Mouse (Mus musculus): ENCODE measurements around the gene Vmn1r127.
"Not testable (repeated sequence)": the region's sequence is repeated elsewhere in the genome, so short reads cannot be mapped to it uniquely, and the experiment has no call there.

Gene Vmn1r127

DNA sequence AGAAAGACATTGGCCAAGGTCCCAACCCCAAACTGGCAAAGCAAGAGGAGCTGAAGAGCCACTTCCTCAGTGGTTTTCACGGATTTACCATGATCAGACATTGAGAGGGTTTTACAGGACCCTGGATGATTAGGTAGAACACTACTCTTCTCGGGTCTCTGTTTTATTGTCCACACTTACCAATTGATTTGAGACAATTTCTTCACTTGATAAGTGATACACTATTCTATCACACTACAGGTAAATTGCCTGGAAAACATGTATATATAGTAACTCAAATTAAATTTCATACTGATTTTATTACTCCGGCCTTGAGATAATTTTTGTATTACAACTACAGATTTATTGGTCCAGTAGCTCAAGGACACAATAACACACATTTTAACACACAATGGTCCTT lies at the start of gene Vmn1r127:
TSS of gene Vmn1r127 (minus strand) at position 101 of the 400 bp plus-strand sequence.
- not testable (repeated sequence) for DNase-seq

DNA sequence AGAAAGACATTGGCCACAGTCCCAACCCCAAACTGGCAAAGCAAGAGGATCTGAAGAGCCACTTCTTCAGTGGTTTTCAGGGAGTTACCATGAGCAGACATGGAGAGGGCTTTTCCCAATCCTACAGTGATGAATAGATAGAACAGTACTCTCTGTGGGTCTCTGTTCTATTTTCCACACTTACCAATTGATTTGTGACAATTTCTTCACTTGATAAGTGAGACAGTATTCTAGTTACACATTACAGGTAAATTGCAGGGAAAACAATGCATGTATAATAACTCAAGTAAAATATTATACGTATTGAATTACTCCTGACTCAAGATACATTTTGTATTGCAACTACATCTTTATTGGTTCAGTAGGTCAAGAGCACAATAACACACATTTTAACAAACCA lies 41.5 kb upstream of the Vmn1r127 start, which contains the start of gene Vmn1r129:
TSS of gene Vmn1r129 (minus strand) at position 101 of the 400 bp plus-strand sequence.
- DNase-seq = not testable (repeated sequence)

DNA sequence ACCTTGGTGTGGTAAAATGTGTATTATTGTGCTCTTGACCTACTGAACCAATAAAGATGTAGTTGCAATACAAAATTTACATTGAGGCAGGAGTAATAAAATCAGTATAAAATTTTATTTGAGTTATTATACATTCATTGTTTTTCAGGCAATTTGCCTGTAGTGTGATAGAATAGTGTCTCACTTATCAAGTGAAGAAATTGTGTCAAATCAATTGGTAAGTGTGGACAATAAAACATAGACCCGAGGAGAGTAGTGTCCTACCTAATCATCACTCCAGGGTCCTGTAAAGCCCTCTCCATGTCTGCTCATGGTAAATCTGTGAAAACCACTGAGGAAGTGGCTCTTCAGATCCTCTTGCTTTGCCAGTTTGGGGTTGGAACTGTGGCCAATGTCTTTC lies 29.4 kb upstream of the Vmn1r127 start, which contains the start of gene Vmn1r128:
TSS of gene Vmn1r128 (plus strand) at position 301 of the 400 bp plus-strand sequence.
- not testable (repeated sequence) for DNase-seq

DNA sequence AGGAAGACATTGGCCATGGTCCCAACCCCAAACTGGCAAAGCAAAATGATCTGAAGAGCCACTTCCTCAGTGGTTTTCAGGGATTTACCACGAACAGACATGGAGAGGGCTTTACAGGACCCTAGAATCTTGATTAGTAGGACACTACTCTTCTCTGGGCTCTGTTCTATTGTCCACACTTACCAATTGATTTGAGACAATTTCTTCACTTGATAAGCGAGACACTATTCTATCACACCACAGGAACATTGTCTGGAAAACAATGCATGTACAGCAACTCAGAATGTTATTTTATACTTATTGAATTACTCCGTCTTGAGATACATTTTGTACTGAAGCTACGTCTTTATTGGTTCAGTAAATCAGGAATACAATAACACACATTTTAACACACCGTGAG lies 18.3 kb downstream of the Vmn1r127 start, which contains the start of gene Vmn1r126:
TSS of gene Vmn1r126 (minus strand) at position 101 of the 400 bp plus-strand sequence.
- DNase-seq = not testable (repeated sequence)

DNA sequence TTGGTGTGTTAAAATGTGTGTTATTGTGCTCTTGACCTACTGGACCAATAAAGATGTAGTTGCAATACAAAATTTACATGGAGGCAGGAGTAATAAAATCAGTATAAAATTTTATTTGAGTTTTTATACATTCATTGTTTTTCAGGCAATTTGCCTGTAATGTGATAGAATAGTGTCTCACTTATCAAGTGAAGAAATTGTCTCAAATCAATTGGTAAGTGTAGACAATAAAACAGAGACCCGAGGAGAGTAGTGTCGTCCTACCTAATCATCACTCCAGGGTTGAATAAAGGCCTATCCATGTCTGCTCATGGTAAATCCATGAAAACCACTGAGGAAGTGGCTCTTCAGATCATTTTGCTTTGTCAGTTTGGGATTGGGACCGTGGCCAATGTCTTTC lies 47.8 kb downstream of the Vmn1r127 start, which contains the start of gene Vmn1r125:
TSS of gene Vmn1r125 (plus strand) at position 301 of the 400 bp plus-strand sequence.
- DNase-seq = not testable (repeated sequence)
